Mouse (Mus musculus) hindbrain, embryonic 11.5 days (tissue): Measurements from ENCODE around the gene Trim71. TPM values are rescaled to one million over a fixed set of nuclear protein-coding genes. Genes with fewer than 3 reads are reported as not detected.
A peak's percentile ranks its signal among the peaks of the same experiment; 100 is the strongest.

Experiments used
- ATAC-seq: fragments of 200-750 bp; cut with Nextera tagmentation; 2 replicates; pipeline ENCODE4 v1.8.0; 2017; ENCODE audit warnings: mild to moderate bottlenecking, moderate TSS enrichment, moderate library complexity; ENCODE audit not compliant: low FRiP score
- DNase-seq: peaks from one replicate; pipeline ENCODE4 v3.0.0-alpha.2; 2015; ENCODE audit warnings: low spot score
- H3K27ac ChIP-seq: fragments of 300-500 bp; sonication (generic); 2 replicates; pipeline ENCODE4 v1.5.1; 2014; ENCODE audit warnings: mild to moderate bottlenecking, low read depth, low read length
- H3K27me3 ChIP-seq: fragments of 300-500 bp; sonication (generic); 2 replicates; pipeline ENCODE4 v1.6.1; 2014; ENCODE audit warnings: mild to moderate bottlenecking, low read length, moderate library complexity, mixed read lengths; ENCODE audit not compliant: control insufficient read depth, insufficient read depth
- H3K36me3 ChIP-seq: fragments of 300-500 bp; sonication (generic); 2 replicates; pipeline ENCODE4 v1.6.1; 2014; ENCODE audit warnings: mild to moderate bottlenecking, low read length, moderate library complexity, mixed read lengths; ENCODE audit not compliant: control insufficient read depth, insufficient read depth
- H3K4me1 ChIP-seq: fragments of 300-500 bp; sonication (generic); replicated peaks from 2 replicates; pipeline ENCODE4 v1.6.1; 2014; ENCODE audit warnings: low read length, mixed read lengths; ENCODE audit not compliant: control insufficient read depth, insufficient read depth
- H3K4me2 ChIP-seq: fragments of 300-500 bp; sonication (generic); replicated peaks from 2 replicates; pipeline ENCODE4 v1.6.1; 2014; ENCODE audit warnings: mild to moderate bottlenecking, low read depth, low read length
- H3K4me3 ChIP-seq: fragments of 300-500 bp; sonication (generic); 2 replicates; pipeline ENCODE4 v1.5.1; 2014; ENCODE audit warnings: low read depth, low read length
- H3K9ac ChIP-seq: fragments of 300-500 bp; sonication (generic); 2 replicates; pipeline ENCODE4 v1.6.1; 2014; ENCODE audit warnings: low read depth, low read length
- H3K9me3 ChIP-seq: fragments of 300-500 bp; sonication (generic); 2 replicates; pipeline ENCODE4 v1.6.1; 2016; ENCODE audit warnings: low read length; ENCODE audit not compliant: control insufficient read depth
- whole genome bisulfite sequencing: fragments of 180-500 bp; shearing (Covaris S2); extraction: QIAGEN DNeasy Blood & Tissue Kit; methylation state at CpG from one replicate; pipeline ENCODE4 v1.1.7; 2014; 5-methylcytosine and 5-hydroxymethylcytosine counted together
- polyA plus RNA-seq: library from polyadenylated mRNA; unstranded; fragments of >200 nt; fragmentation: Nextera tagmentation; extraction: Ambion mirVana; gene quantifications from 2 replicates; pipeline ENCODE4 v1.2.1, GENCODE M21; 2014

The Trim71 gene
- polyA plus RNA-seq, 1 experiment from 2014 or later, result 2.7 TPM

GRCm38 (mm10) chr9:114561671-114561971 lies 2.5 kb downstream of the Trim71 start:
- 1% methylated on average over 12 of the region's 12 CpGs for WGBS

GRCm38 (mm10) chr9:114560771-114561670 lies 3.1 kb downstream of the Trim71 start:
- no peak for ATAC-seq
- DNase-seq, result peak; percentile 57
- H3K36me3 ChIP-seq, result no peaks in the 10 kb centered on the region
- WGBS, result under 1% methylated on average over 36 of the region's 36 CpGs
- no peaks in the 10 kb centered on the region for H3K9me3 ChIP-seq
- peak overlapping the region; percentile 73 for H3K9ac ChIP-seq
- H3K27me3 ChIP-seq, result no peaks in the 10 kb centered on the region
- H3K4me2 ChIP-seq, result peak overlapping the region; percentile 91
- peaks cover 2% of the 10 kb centered on the region; the same call in 1 of the 2 replicates for H3K4me1 ChIP-seq
- peak overlapping the region; percentile 79 for H3K4me3 ChIP-seq
- no peak overlapping the region for H3K27ac ChIP-seq

More at GRCm38 (mm10) chr9:114561671-114561971, 2.5 kb downstream of the Trim71 start:
- Histone ChIP-seq H3K9me3 (no peaks in the 10 kb centered on the region), H3K27me3 (no peaks in the 10 kb centered on the region), H3K4me2 (peak overlapping the region; percentile 91), H3K9ac (peak overlapping the region; percentile 73), H3K4me3 (peak overlapping the region; percentile 79), H3K36me3 (no peaks in the 10 kb centered on the region), H3K27ac (no peak overlapping the region), H3K4me1 (peaks cover 2% of the 10 kb centered on the region; the same call in 1 of the 2 replicates)
- peak; percentile 66 for DNase-seq
- no peak for ATAC-seq

GRCm38 (mm10) chr9:114560141-114560540 lies 4.0 kb downstream of the Trim71 start:
- H3K9me3 ChIP-seq, result no peaks in the 10 kb centered on the region
- H3K27me3 ChIP-seq, result no peaks in the 10 kb centered on the region
- H3K4me3 ChIP-seq, result peak overlapping the region; percentile 79
- 5% methylated on average over 7 of the region's 7 CpGs for WGBS
- peak overlapping the region; percentile 91 for H3K4me2 ChIP-seq
- ATAC-seq (no peak), DNase-seq (no peak)
- no peaks in the 10 kb centered on the region for H3K36me3 ChIP-seq
- peaks cover 2% of the 10 kb centered on the region; the same call in 1 of the 2 replicates for H3K4me1 ChIP-seq
- H3K9ac ChIP-seq, result peak overlapping the region; percentile 73; the same call in 1 of the 2 replicates
- no peak overlapping the region for H3K27ac ChIP-seq

GRCm38 (mm10) chr9:114557086-114557485 lies 7.1 kb downstream of the Trim71 start:
- H3K9me3 ChIP-seq, result no peaks in the 10 kb centered on the region
- peaks cover 4% of the 10 kb centered on the region for H3K4me1 ChIP-seq
- H3K27me3 ChIP-seq, result no peaks in the 10 kb centered on the region
- no peak overlapping the region for H3K9ac ChIP-seq
- no peak overlapping the region for H3K27ac ChIP-seq
- no peaks in the 10 kb centered on the region for H3K36me3 ChIP-seq
- 17% methylated on average over 7 of the region's 7 CpGs for WGBS
- H3K4me2 ChIP-seq, result no peak overlapping the region
- DNase-seq (no peak), ATAC-seq (no peak)
- H3K4me3 ChIP-seq, result no peak overlapping the region

- H3K27ac ChIP-seq, result no peak overlapping the region
- H3K4me1 ChIP-seq, result peaks cover 4% of the 10 kb centered on the region
- no peak overlapping the region for H3K4me3 ChIP-seq
- no peak overlapping the region for H3K4me2 ChIP-seq
- no peaks in the 10 kb centered on the region for H3K9me3 ChIP-seq
- H3K36me3 ChIP-seq, result no peaks in the 10 kb centered on the region
- ATAC-seq (no peak), DNase-seq (no peak)
- WGBS, result 30% methylated on average over 10 of the region's 10 CpGs
- H3K9ac ChIP-seq, result no peak overlapping the region
- H3K27me3 ChIP-seq, result no peaks in the 10 kb centered on the region
These were observed 7.8 kb downstream of the Trim71 start for GRCm38 (mm10) chr9:114556276-114556855.

GRCm38 (mm10) chr9:114554355-114554979 lies 9.7 kb downstream of the Trim71 start:
- DNase-seq (no peak), ATAC-seq (0 out of 2 replicates have a peak, but pooled peaks have one; percentile 19)
- no peak overlapping the region for H3K4me3 ChIP-seq
- no peak overlapping the region for H3K9ac ChIP-seq
- H3K9me3 ChIP-seq, result no peaks in the 10 kb centered on the region
- peaks cover 2% of the 10 kb centered on the region for H3K4me1 ChIP-seq
- H3K4me2 ChIP-seq, result no peak overlapping the region
- WGBS, result 54% methylated on average over 5 of the region's 5 CpGs
- no peaks in the 10 kb centered on the region for H3K36me3 ChIP-seq
- no peak overlapping the region for H3K27ac ChIP-seq
- no peaks in the 10 kb centered on the region for H3K27me3 ChIP-seq

GRCm38 (mm10) chr9:114553828-114554227 lies 10.3 kb downstream of the Trim71 start:
- no peak overlapping the region for H3K27ac ChIP-seq
- H3K27me3 ChIP-seq, result no peaks in the 10 kb centered on the region
- H3K4me3 ChIP-seq, result no peak overlapping the region
- no peaks in the 10 kb centered on the region for H3K36me3 ChIP-seq
- no peaks in the 10 kb centered on the region for H3K9me3 ChIP-seq
- H3K9ac ChIP-seq, result no peak overlapping the region
- DNase-seq, result no peak
- 0 out of 2 replicates have a peak, but pooled peaks have one; percentile 15 for ATAC-seq
- peaks cover 5% of the 10 kb centered on the region for H3K4me1 ChIP-seq
- no peak overlapping the region for H3K4me2 ChIP-seq

- H3K9me3 ChIP-seq, result no peaks in the 10 kb centered on the region
- no peak overlapping the region for H3K27ac ChIP-seq
- no peak overlapping the region for H3K9ac ChIP-seq
- H3K27me3 ChIP-seq, result no peaks in the 10 kb centered on the region
- WGBS, result 12% methylated on average over 6 of the region's 6 CpGs
- no peak for DNase-seq
- H3K36me3 ChIP-seq, result no peaks in the 10 kb centered on the region
- no peak overlapping the region for H3K4me3 ChIP-seq
- H3K4me2 ChIP-seq, result no peak overlapping the region
- H3K4me1 ChIP-seq, result peaks cover 16% of the 10 kb centered on the region
- no peak for ATAC-seq
These were observed 14.1 kb downstream of the Trim71 start for GRCm38 (mm10) chr9:114550033-114550432.
